Mouse (Mus musculus) heart, embryonic 13.5 days (tissue): Measurements from ENCODE around the gene Fzd4. TPM values are rescaled to one million over a fixed set of nuclear protein-coding genes. Genes with fewer than 3 reads are reported as not detected.

Experiments
- ATAC-seq: fragments of 200-750 bp; cut with Nextera tagmentation; 2 replicates; pipeline ENCODE4 v1.8.0; 2017; ENCODE audit warnings: moderate TSS enrichment; ENCODE audit not compliant: insufficient number of reproducible peaks, low FRiP score, low TSS enrichment; ENCODE audit errors: extremely low read depth
- H3K27ac ChIP-seq: fragments of 300-500 bp; sonication (generic); replicated peaks from 2 replicates; pipeline ENCODE4 v1.5.1; 2015; ENCODE audit warnings: moderate library complexity, mild to moderate bottlenecking, inconsistent platforms
- H3K27me3 ChIP-seq: fragments of 300-500 bp; sonication (generic); replicated peaks from 2 replicates; pipeline ENCODE4 v1.6.1; 2015; ENCODE audit warnings: mild to moderate bottlenecking, inconsistent platforms
- H3K36me3 ChIP-seq: fragments of 300-500 bp; sonication (generic); 2 replicates; pipeline ENCODE4 v1.6.1; 2015; ENCODE audit warnings: mild to moderate bottlenecking, inconsistent platforms
- H3K4me1 ChIP-seq: fragments of 300-500 bp; sonication (generic); 2 replicates; pipeline ENCODE4 v1.6.1; 2015; ENCODE audit warnings: inconsistent platforms
- H3K4me2 ChIP-seq: fragments of 300-500 bp; sonication (generic); 2 replicates; pipeline ENCODE4 v1.6.1; 2015; ENCODE audit warnings: inconsistent platforms, mild to moderate bottlenecking, moderate library complexity
- H3K4me3 ChIP-seq: fragments of 300-500 bp; sonication (generic); 2 replicates; pipeline ENCODE4 v1.5.1; 2015; ENCODE audit warnings: moderate library complexity, mild to moderate bottlenecking, inconsistent platforms
- H3K9ac ChIP-seq: fragments of 300-500 bp; sonication (generic); 2 replicates; pipeline ENCODE4 v1.6.1; 2015; ENCODE audit warnings: inconsistent platforms, mild to moderate bottlenecking, moderate library complexity
- H3K9me3 ChIP-seq: fragments of 300-500 bp; sonication (generic); 2 replicates; pipeline ENCODE4 v1.6.1; 2016; ENCODE audit warnings: inconsistent platforms
- whole genome bisulfite sequencing: fragments of 180-500 bp; shearing (Covaris S2); methylation state at CpG from one replicate; pipeline ENCODE4 v1.1.7; 2015; ENCODE audit warnings: mixed read lengths; 5-methylcytosine and 5-hydroxymethylcytosine counted together
- polyA plus RNA-seq: library from polyadenylated mRNA; unstranded; fragments of >200 nt; fragmentation: Nextera tagmentation; extraction: Ambion mirVana; gene quantifications from 2 replicates; pipeline ENCODE4 v1.2.1, GENCODE M21; 2015

Fzd4 gene
- polyA plus RNA-seq, 1 experiment from 2014 or later, result 6.9 TPM

DNA sequence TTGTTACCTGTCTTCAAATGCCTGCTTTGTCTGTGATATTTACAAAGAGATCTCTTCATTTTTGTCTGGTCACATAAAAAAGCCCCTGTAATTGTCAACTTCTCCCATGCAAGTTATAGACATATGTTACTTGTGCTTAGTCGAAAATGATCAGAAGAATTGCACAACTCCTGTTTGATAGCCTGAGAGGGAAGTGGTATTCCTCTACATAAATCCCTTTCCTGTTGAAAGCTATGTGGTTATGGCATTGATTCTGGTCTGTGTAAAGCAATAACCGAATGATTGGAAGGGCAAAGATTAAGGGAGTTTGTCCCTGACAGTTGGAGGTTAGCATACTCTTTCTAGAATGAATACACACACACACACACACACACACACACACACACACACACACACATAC lies 55.5 kb downstream of the Fzd4 start:
- H3K27me3 ChIP-seq, result no peaks in the 10 kb centered on the region
- H3K4me3 ChIP-seq, result no peak overlapping the region
- H3K9me3 ChIP-seq, result no peaks in the 10 kb centered on the region
- no peak overlapping the region for H3K27ac ChIP-seq
- ATAC-seq, result no peak
- H3K9ac ChIP-seq, result no peak overlapping the region
- no peaks in the 10 kb centered on the region for H3K36me3 ChIP-seq
- 68% methylated on average over 2 of the region's 2 CpGs for WGBS
- H3K4me2 ChIP-seq, result no peak overlapping the region
- peaks cover 26% of the 10 kb centered on the region for H3K4me1 ChIP-seq

DNA sequence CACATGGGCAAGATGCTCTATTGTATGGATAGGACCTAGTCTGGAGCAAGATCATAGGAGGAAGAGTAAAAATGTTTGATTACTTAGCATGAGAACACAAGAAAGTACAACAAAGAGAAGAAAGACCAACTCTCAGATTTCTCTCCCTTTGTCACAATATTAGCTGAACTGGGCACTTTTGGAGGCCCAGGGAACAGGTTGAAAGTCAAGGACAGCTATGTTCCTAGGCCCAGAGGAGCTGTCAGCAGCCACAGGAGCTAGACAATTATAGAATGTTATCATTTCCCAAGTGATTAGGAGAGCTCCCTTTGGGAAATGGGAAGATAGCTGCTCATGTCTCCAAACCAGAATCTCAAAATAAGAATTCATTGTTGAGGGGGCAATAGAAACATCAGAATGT lies 56.8 kb downstream of the Fzd4 start:
- no peak for ATAC-seq
- H3K4me3 ChIP-seq, result no peak overlapping the region
- no peaks in the 10 kb centered on the region for H3K9me3 ChIP-seq
- H3K4me1 ChIP-seq, result peaks cover 26% of the 10 kb centered on the region
- no peak overlapping the region for H3K4me2 ChIP-seq
- H3K27ac ChIP-seq, result peak overlapping the region; percentile 61
- no peaks in the 10 kb centered on the region for H3K27me3 ChIP-seq
- H3K9ac ChIP-seq, result no peak overlapping the region
- H3K36me3 ChIP-seq, result no peaks in the 10 kb centered on the region

DNA sequence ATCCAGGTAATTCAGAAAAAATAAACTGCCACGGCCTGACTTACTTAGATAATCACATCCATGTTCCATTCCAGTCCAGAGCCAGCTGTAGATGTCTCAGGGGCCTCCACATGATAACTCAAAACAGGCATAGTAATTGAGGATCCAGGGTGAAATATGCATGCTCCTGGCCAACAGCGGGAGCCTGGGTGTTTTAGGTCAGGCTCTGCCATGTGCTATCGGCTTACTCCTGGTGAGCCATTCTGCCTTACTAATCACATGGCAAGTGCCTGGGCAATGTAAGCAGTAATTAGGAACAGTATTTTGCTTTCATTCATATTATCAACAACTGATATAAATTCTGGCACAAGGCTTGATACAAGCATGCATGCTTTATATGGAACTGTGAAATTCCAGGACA lies 57.2 kb downstream of the Fzd4 start:
- WGBS, result 27% methylated on average over 3 of the region's 3 CpGs
- peak; percentile 19; the same call in 1 of the 2 replicates for ATAC-seq

More for the DNA sequence above, 57.2 kb downstream of the Fzd4 start:
- no peak overlapping the region for H3K9ac ChIP-seq
- H3K36me3 ChIP-seq, result no peaks in the 10 kb centered on the region
- H3K4me2 ChIP-seq, result no peak overlapping the region
- H3K27me3 ChIP-seq, result no peaks in the 10 kb centered on the region
- peak overlapping the region; percentile 61 for H3K27ac ChIP-seq
- H3K4me3 ChIP-seq, result no peak overlapping the region
- no peaks in the 10 kb centered on the region for H3K9me3 ChIP-seq
- H3K4me1 ChIP-seq, result peaks cover 26% of the 10 kb centered on the region

Other genes with a start within 250 kb of the Fzd4 start
- gene Tmem135, start 133 bp upstream of the Fzd4 start, polyA plus RNA-seq, result 21.7 and 23.8 TPM in 2 replicates
- 32.3 and 33.7 TPM in 2 replicates for gene Prss23, start 122.8 kb downstream of the Fzd4 start, polyA plus RNA-seq
- 3.6 and 4.9 TPM in 2 replicates for gene Me3, start 228.0 kb downstream of the Fzd4 start, polyA plus RNA-seq